Comparison of ENCODE assay signal across 21 mouse cellular contexts in the genomic region with DNA sequence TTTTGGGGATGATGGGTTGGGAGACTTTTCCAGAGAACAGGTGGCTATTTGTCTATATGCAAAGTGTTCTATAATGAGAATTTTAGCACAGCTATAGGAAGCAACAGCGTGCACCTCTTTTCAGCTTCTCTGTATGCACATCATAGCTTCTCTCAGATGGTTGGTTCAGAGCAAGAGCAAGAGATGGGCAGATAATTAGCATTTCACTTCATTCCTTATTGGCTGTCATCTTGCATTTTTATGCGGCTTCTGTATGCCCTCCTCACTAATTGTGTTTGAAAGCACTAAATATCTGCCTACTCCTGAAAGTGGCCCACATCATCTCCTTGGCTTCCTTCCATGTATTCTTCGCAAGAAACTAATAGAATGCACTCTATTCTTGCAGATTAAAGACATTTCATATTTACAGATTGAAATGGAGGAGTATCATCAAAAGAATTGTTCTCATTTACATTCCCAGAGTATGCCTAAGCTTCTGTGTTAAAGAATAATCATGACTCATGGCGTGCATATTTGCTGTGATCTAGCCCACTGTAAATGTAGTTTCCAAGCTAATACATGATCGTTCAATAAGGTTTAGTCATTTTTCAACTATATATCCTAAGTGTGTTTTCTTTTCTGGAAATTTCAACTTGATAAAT.
DNase-seq lines count a peak whose midpoint lies in the region; ATAC-seq lines count a peak whose summit lies in the region.
"Had no signal": no experiment of that assay in that cellular context is flagged by ENCODE, and none has a peak within 500 bp of the region (broad histone marks: within the 10 kb centered on the region; RNA-seq: fewer than 3 reads in every experiment).

No protein-coding gene starts in this region.

- no peaks in the 10 kb centered on the region for H3K9me3 ChIP-seq in forebrain, embryonic 13.5 days (replicated peaks)
- H3K9me3 ChIP-seq in forebrain, embryonic 11.5 days (ENCODE audit: control insufficient read depth, low read length) = no peaks in the 10 kb centered on the region
- no peaks in the 10 kb centered on the region for H3K9me3 ChIP-seq in forebrain, embryonic 15.5 days
- no peaks in the 10 kb centered on the region for H3K9me3 ChIP-seq in forebrain, embryonic 10.5 days
- H3K9me3 ChIP-seq: embryonic facial prominence, embryonic 10.5 days; embryonic facial prominence, embryonic 12.5 days; G1E had no signal

- H3K4me1 ChIP-seq in forebrain, embryonic 13.5 days = peaks cover 10% of the 10 kb centered on the region
- no peaks in the 10 kb centered on the region for H3K4me1 ChIP-seq in forebrain, embryonic 11.5 days (replicated peaks; ENCODE audit: control insufficient read depth, insufficient read depth, low read length)
- H3K4me1 ChIP-seq in forebrain, embryonic 15.5 days = peaks cover 9% of the 10 kb centered on the region
- no peaks in the 10 kb centered on the region for H3K4me1 ChIP-seq in forebrain, embryonic 10.5 days
- H3K4me1 ChIP-seq: embryonic facial prominence, embryonic 10.5 days; embryonic facial prominence, embryonic 12.5 days had no signal

- DNase-seq in forebrain, embryonic 11.5 days (ENCODE audit: low spot score) = no peak
- DNase-seq in forebrain, embryonic 10.5 days (ENCODE audit: extremely low spot score, low spot score) = no peak
- DNase-seq in frontal cortex, postnatal 10 days (ENCODE audit: low spot score in 2 of 2) = no peak
- DNase-seq in thymus, postnatal 10 days (ENCODE audit: low spot score in 2 of 2) = no peak
- DNase-seq: adrenal gland, adult 2 months; adrenal gland, postnatal 10 days; adrenal gland, postnatal 25 days; B cell, adult 2 months; cerebellum, adult 11-12 months; cerebellum, adult 2 months; cerebellum, adult 9-10 months; cerebellum, postnatal 10 days; cerebellum, postnatal 25 days had no signal

- 73% methylated on average over 5 of the region's 5 CpGs for WGBS in forebrain, embryonic 13.5 days
- WGBS in forebrain, embryonic 11.5 days = 90% methylated on average over 5 of the region's 5 CpGs
- 56% methylated on average over 5 of the region's 5 CpGs for WGBS in forebrain, embryonic 15.5 days
- WGBS in forebrain, embryonic 10.5 days = 90% methylated on average over 5 of the region's 5 CpGs

- ATAC-seq in forebrain, embryonic 13.5 days = peak; percentile 65
- no peak for ATAC-seq in forebrain, embryonic 11.5 days (replicated peaks; ENCODE audit: low FRiP score)
- 0 out of 2 replicates have a peak, but pooled peaks have one; percentile 53 for ATAC-seq in forebrain, embryonic 15.5 days (replicated peaks)
- peak; percentile 38; the same call in 1 of the 2 replicates for ATAC-seq in frontal cortex, adult (ENCODE audit: low TSS enrichment)
- ATAC-seq: CD4-positive, CD25-positive, alpha-beta regulatory T cell, adult 4 months had no signal

- H3K27ac ChIP-seq in forebrain, embryonic 13.5 days = no peak overlapping the region
- no peak overlapping the region for H3K27ac ChIP-seq in forebrain, embryonic 11.5 days (ENCODE audit: low read depth, low read length)
- H3K27ac ChIP-seq in forebrain, embryonic 15.5 days (replicated peaks) = 0 out of 2 replicates have a peak overlapping the region, but pooled peaks have one; percentile 11
- H3K27ac ChIP-seq in forebrain, embryonic 10.5 days = no peak overlapping the region
- H3K27ac ChIP-seq: embryonic facial prominence, embryonic 10.5 days; embryonic facial prominence, embryonic 12.5 days had no signal

- H3K27me3 ChIP-seq in forebrain, embryonic 13.5 days = no peaks in the 10 kb centered on the region
- no peaks in the 10 kb centered on the region for H3K27me3 ChIP-seq in forebrain, embryonic 11.5 days (ENCODE audit: control insufficient read depth, insufficient read depth, low read length)
- H3K27me3 ChIP-seq in forebrain, embryonic 15.5 days = no peaks in the 10 kb centered on the region
- H3K27me3 ChIP-seq in forebrain, embryonic 10.5 days (ENCODE audit: poor library complexity, severe bottlenecking) = no peaks in the 10 kb centered on the region
- H3K27me3 ChIP-seq: CH12.LX; embryonic facial prominence, embryonic 12.5 days had no signal

- H3K4me2 ChIP-seq in forebrain, embryonic 13.5 days = no peak overlapping the region
- H3K4me2 ChIP-seq in forebrain, embryonic 11.5 days (ENCODE audit: low read depth, low read length, severe bottlenecking) = no peak overlapping the region
- no peak overlapping the region for H3K4me2 ChIP-seq in forebrain, embryonic 15.5 days (replicated peaks)
- H3K4me2 ChIP-seq: embryonic facial prominence, embryonic 12.5 days had no signal

- H3K36me3 ChIP-seq in forebrain, embryonic 13.5 days (ENCODE audit: poor library complexity, severe bottlenecking) = no peaks in the 10 kb centered on the region
- H3K36me3 ChIP-seq in forebrain, embryonic 11.5 days (ENCODE audit: control insufficient read depth, insufficient read depth, low read length) = no peaks in the 10 kb centered on the region
- no peaks in the 10 kb centered on the region for H3K36me3 ChIP-seq in forebrain, embryonic 15.5 days
- H3K36me3 ChIP-seq in forebrain, embryonic 10.5 days (replicated peaks) = no peaks in the 10 kb centered on the region
- H3K36me3 ChIP-seq: embryonic facial prominence, embryonic 10.5 days; embryonic facial prominence, embryonic 12.5 days; G1E had no signal

- no peak overlapping the region for H3K4me3 ChIP-seq in forebrain, embryonic 13.5 days
- no peak overlapping the region for H3K4me3 ChIP-seq in forebrain, embryonic 11.5 days (ENCODE audit: low read depth, low read length)
- no peak overlapping the region for H3K4me3 ChIP-seq in forebrain, embryonic 15.5 days
- no peak overlapping the region for H3K4me3 ChIP-seq in forebrain, embryonic 10.5 days
- H3K4me3 ChIP-seq: embryonic facial prominence, embryonic 10.5 days; embryonic facial prominence, embryonic 12.5 days had no signal

- no peak overlapping the region for H3K9ac ChIP-seq in forebrain, embryonic 13.5 days
- H3K9ac ChIP-seq in forebrain, embryonic 11.5 days (ENCODE audit: low read length) = no peak overlapping the region
- H3K9ac ChIP-seq in forebrain, embryonic 15.5 days (replicated peaks) = no peak overlapping the region
- H3K9ac ChIP-seq: embryonic facial prominence, embryonic 12.5 days had no signal
